Mouse (Mus musculus) bone marrow, adult 2 months (tissue): ENCODE measurements at regions not wholly inside any gene's neighbourhood (a gene's known extent, or its start where the extent isn't known, plus 50 kb on each side); places are given as distances from the start of the nearest gene placed in this dataset.

Experiments used
- CTCF ChIP-seq: fragments of 200-500 bp; IDR thresholded peaks from 2 replicates; pipeline ENCODE4 v1.5.1; 2011; ENCODE audit warnings: low read length, control low read depth; ENCODE audit not compliant: control insufficient read depth, insufficient read depth
- POLR2A ChIP-seq: fragments of 200-500 bp; IDR thresholded peaks from 2 replicates; pipeline ENCODE4 v1.6.1; 2011; ENCODE audit warnings: low read depth, mild to moderate bottlenecking, control low read depth, low read length, borderline replicate concordance; ENCODE audit not compliant: control insufficient read depth

DNA sequence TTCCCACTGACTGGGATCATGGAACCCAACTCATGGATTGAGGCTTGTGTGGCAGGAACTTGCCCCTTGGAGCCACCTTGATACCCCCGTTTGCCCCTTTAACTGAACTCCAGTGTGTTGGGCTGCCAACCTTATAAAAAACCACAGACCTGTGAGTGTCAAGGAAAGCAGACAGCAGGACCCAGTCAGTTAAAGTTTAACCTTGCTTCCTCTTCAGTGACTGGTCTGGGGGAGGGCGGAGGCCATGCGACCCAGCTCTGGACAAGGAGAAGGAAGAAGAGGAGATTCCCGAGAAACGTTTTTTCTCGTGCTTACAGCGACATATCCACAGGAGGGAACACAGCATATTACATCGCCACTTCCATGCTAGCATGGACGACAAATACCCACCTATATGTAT lies 281.9 kb upstream of the Zfp64 start:
- TF ChIP-seq CTCF: no peak
- no peak for TF ChIP-seq POLR2A
